Mouse (Mus musculus) effector memory CD4-positive, alpha-beta T cell, adult 5 months (primary cell): ENCODE results near the gene Olfr984. TPM values are rescaled to one million over a fixed set of nuclear protein-coding genes. Genes with fewer than 3 reads are reported as not detected.

Experiments used
- polyA plus RNA-seq: library from polyadenylated mRNA; unstranded; fragments of 100-300 nt; shearing (Covaris generic); gene quantifications from one replicate; pipeline ENCODE4 v1.2.1, GENCODE M21; 2017

The Olfr984 gene
- 0.09 TPM for polyA plus RNA-seq

GRCm38 (mm10) chr9:40114106-40114505 lies at the start of gene Olfr984:
TSS of gene Olfr984 (minus strand) at chr9:40114206.

GRCm38 (mm10) chr9:40130084-40130483 lies 16.1 kb upstream of the Olfr984 start, which contains the start of gene Olfr985:
TSS of gene Olfr985 (minus strand) at chr9:40130184.

GRCm38 (mm10) chr9:40093495-40093894 lies 20.5 kb downstream of the Olfr984 start, which contains the start of gene Olfr983:
TSS of gene Olfr983 (minus strand) at chr9:40093595.

DNA sequence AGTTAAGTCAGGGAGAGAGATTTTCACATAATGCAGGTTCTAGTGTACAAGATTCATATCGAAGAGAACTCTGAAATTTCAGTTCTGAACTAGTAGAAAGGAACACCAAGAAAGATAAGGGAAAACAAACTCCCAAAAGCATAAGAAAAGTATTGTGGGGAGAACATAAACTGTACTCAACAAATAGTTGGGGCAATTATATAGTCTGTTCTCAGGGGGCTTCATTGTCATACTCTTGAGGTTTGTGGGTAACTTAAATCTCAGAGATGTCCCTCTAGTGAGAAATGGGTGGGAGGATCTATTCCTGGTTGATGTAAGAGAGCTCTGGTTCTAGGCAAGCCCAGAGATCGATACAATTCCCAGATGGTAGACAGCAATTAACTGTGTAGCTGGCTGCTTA lies 40.5 kb downstream of the Olfr984 start, which contains the start of gene Olfr982:
TSS of gene Olfr982 (plus strand) at position 301 of the 400 bp plus-strand sequence.

Other genes with a start within 250 kb of the Olfr984 start
- gene Olfr972, start 247.8 kb downstream of the Olfr984 start, polyA plus RNA-seq = not detected
- gene Olfr229, start 206.9 kb downstream of the Olfr984 start, polyA plus RNA-seq = not detected
- gene Olfr974, start 176.7 kb downstream of the Olfr984 start, polyA plus RNA-seq = 0.14 TPM
- not detected for gene Olfr975, start 162.2 kb downstream of the Olfr984 start, polyA plus RNA-seq
- not detected for gene Olfr976, start 153.1 kb downstream of the Olfr984 start, polyA plus RNA-seq
- gene Olfr978, start 122.1 kb downstream of the Olfr984 start, polyA plus RNA-seq = not detected
- not detected for gene Olfr979, start 110.7 kb downstream of the Olfr984 start, polyA plus RNA-seq
- gene Olfr980, start 104.6 kb downstream of the Olfr984 start, polyA plus RNA-seq = not detected
- gene Olfr981, start 92.7 kb downstream of the Olfr984 start, polyA plus RNA-seq = not detected
- gene Olfr982, start 40.4 kb downstream of the Olfr984 start, polyA plus RNA-seq = 0.09 TPM
- gene Olfr983, start 20.6 kb downstream of the Olfr984 start, polyA plus RNA-seq = not detected
- gene Olfr985, start 16.0 kb upstream of the Olfr984 start, polyA plus RNA-seq = not detected
- gene Tmem225, start 33.9 kb upstream of the Olfr984 start, polyA plus RNA-seq = not detected
- not detected for gene Olfr986, start 66.7 kb upstream of the Olfr984 start, polyA plus RNA-seq
- gene Zfp202, start 78.1 kb upstream of the Olfr984 start, polyA plus RNA-seq = 1.6 TPM
- 0.20 TPM for gene Scn3b, start 155.0 kb upstream of the Olfr984 start, polyA plus RNA-seq